Mouse (Mus musculus) CH12.LX (cell line): ENCODE results near the gene Ascl2. TPM values are rescaled to one million over a fixed set of nuclear protein-coding genes. Genes with fewer than 3 reads are reported as not detected.

ENCODE experiments used
- DNase-seq: peaks from one replicate; pipeline ENCODE4 v3.0.0-alpha.2; 2013; ENCODE audit errors: extremely low read depth
- H3K27ac ChIP-seq: 2 replicates; pipeline ENCODE4 v1.5.1; 2012; ENCODE audit warnings: low read depth, mild to moderate bottlenecking, control low read depth, moderate library complexity; ENCODE audit not compliant: insufficient read depth
- H3K27me3 ChIP-seq: replicated peaks from 2 replicates; pipeline ENCODE3; 2012; ENCODE audit warnings: inconsistent platforms
- H3K36me3 ChIP-seq, 2 experiments: replicated peaks in 1 of 2; 2 replicates each; pipeline versions ENCODE3 to v1.6.1; 2012; ENCODE audit warnings: inconsistent platforms in 1 of 2, low read length in 1 of 2, mild to moderate bottlenecking in 1 of 2, mixed read lengths in 1 of 2, moderate library complexity in 1 of 2; ENCODE audit not compliant: control insufficient read depth in 1 of 2, insufficient read depth in 1 of 2
- H3K4me1 ChIP-seq, 2 experiments: 2 replicates each; pipeline ENCODE4 v1.6.1; 2012; ENCODE audit warnings: inconsistent platforms in 1 of 2, moderate library complexity in 1 of 2; ENCODE audit not compliant: insufficient read depth in 2 of 2, control insufficient read depth in 1 of 2
- H3K4me2 ChIP-seq: 2 replicates; pipeline ENCODE4 v1.6.1; 2012; ENCODE audit warnings: low read depth, mild to moderate bottlenecking, control low read depth; ENCODE audit not compliant: poor library complexity, insufficient read depth, severe bottlenecking
- H3K4me3 ChIP-seq, 3 experiments: fragments of 150-350 bp in 1 of 3; sonication (generic) in 1 of 3; replicated peaks in 1 of 3; 2 replicates each; pipeline versions ENCODE3 to v1.5.1; 2011 to 2012; ENCODE audit warnings: low read depth in 2 of 3, low read length in 2 of 3, mild to moderate bottlenecking in 2 of 3, moderate library complexity in 2 of 3, control low read depth in 1 of 3, improper control_type of control experiment in 1 of 3, inconsistent platforms in 1 of 3, mixed read lengths in 1 of 3; ENCODE audit not compliant: poor library complexity in 1 of 3
- H3K79me2 ChIP-seq: replicated peaks from 2 replicates; pipeline ENCODE4 v1.6.1; 2012; ENCODE audit warnings: mild to moderate bottlenecking, moderate library complexity; ENCODE audit not compliant: control insufficient read depth, poor library complexity, insufficient read depth, severe bottlenecking; ENCODE audit errors: extremely low read depth
- H3K9ac ChIP-seq: 2 replicates; pipeline ENCODE4 v1.6.1; 2012; ENCODE audit warnings: low read depth, mild to moderate bottlenecking, control low read depth, moderate library complexity; ENCODE audit not compliant: insufficient read depth
- H3K9me3 ChIP-seq: replicated peaks from 2 replicates; pipeline ENCODE3; 2012; ENCODE audit warnings: low read length, inconsistent platforms, mixed read lengths
- BHLHE40 ChIP-seq: IDR thresholded peaks from 2 replicates; pipeline ENCODE4 v1.6.1; 2011; ENCODE audit warnings: mild to moderate bottlenecking, low read depth, low read length, improper control_type of control experiment
- CHD1 ChIP-seq: IDR thresholded peaks from 2 replicates; pipeline ENCODE4 v1.6.1; 2012; ENCODE audit warnings: low read depth, low read length, improper control_type of control experiment, inconsistent platforms
- CHD2 ChIP-seq: IDR thresholded peaks from 2 replicates; pipeline ENCODE4 v1.6.1; 2011; ENCODE audit warnings: low read length, improper control_type of control experiment
- CTCF ChIP-seq, 2 experiments: IDR thresholded peaks in 1 of 2; conservative IDR thresholded peaks in 1 of 2; 2 replicates each; pipeline ENCODE4 v1.5.1; 2011 to 2012; ENCODE audit warnings: low read depth in 2 of 2, low read length in 2 of 2, improper control_type of control experiment in 1 of 2, inconsistent platforms in 1 of 2, mild to moderate bottlenecking in 1 of 2, moderate library complexity in 1 of 2
- E2F4 ChIP-seq: IDR thresholded peaks from 2 replicates; pipeline ENCODE4 v1.6.1; 2011; ENCODE audit warnings: low read depth, low read length, improper control_type of control experiment; ENCODE audit not compliant: insufficient replicate concordance
- ELF1 ChIP-seq: IDR thresholded peaks from 2 replicates; pipeline ENCODE4 v1.6.1; 2014; ENCODE audit warnings: low read depth, mild to moderate bottlenecking, inconsistent platforms, low read length, improper control_type of control experiment
- EP300 ChIP-seq: IDR thresholded peaks from 2 replicates; pipeline ENCODE4 v1.6.1; 2011; ENCODE audit warnings: low read length, improper control_type of control experiment
- ETS1 ChIP-seq: conservative IDR thresholded peaks from 2 replicates; pipeline ENCODE4 v1.6.1; 2012; ENCODE audit warnings: low read depth, mild to moderate bottlenecking, inconsistent platforms, low read length, improper control_type of control experiment, moderate library complexity
- GABPA ChIP-seq: IDR thresholded peaks from 2 replicates; pipeline ENCODE4 v1.6.1; 2012; ENCODE audit warnings: low read depth, low read length, improper control_type of control experiment, inconsistent platforms; ENCODE audit not compliant: insufficient replicate concordance
- HCFC1 ChIP-seq: IDR thresholded peaks from 2 replicates; pipeline ENCODE4 v1.6.1; 2012; ENCODE audit warnings: low read depth, mild to moderate bottlenecking, inconsistent platforms, low read length, improper control_type of control experiment
- IRF4 ChIP-seq: IDR thresholded peaks from 2 replicates; pipeline ENCODE4 v1.6.1; 2014; ENCODE audit warnings: low read depth, mild to moderate bottlenecking, inconsistent platforms, low read length, improper control_type of control experiment
- JUN ChIP-seq: IDR thresholded peaks from 2 replicates; pipeline ENCODE4 v1.6.1; 2011; ENCODE audit warnings: low read depth, mild to moderate bottlenecking, low read length, improper control_type of control experiment, moderate library complexity; ENCODE audit not compliant: insufficient read depth
- JUND ChIP-seq: conservative IDR thresholded peaks from 2 replicates; pipeline ENCODE4 v1.6.1; 2011; ENCODE audit warnings: low read depth, low read length, improper control_type of control experiment
- KAT2A ChIP-seq: IDR thresholded peaks from 2 replicates; pipeline ENCODE4 v1.6.1; 2012; ENCODE audit warnings: low read length, improper control_type of control experiment, inconsistent platforms; ENCODE audit not compliant: insufficient replicate concordance
- MAFK ChIP-seq: IDR thresholded peaks from 2 replicates; pipeline ENCODE4 v1.6.1; 2011; ENCODE audit warnings: low read length, improper control_type of control experiment; ENCODE audit not compliant: insufficient replicate concordance
- MAX ChIP-seq: IDR thresholded peaks from 2 replicates; pipeline ENCODE4 v1.6.1; 2011; ENCODE audit warnings: low read length, improper control_type of control experiment
- MAZ ChIP-seq: IDR thresholded peaks from 2 replicates; pipeline ENCODE4 v1.6.1; 2012; ENCODE audit warnings: low read depth, mild to moderate bottlenecking, inconsistent platforms, low read length, improper control_type of control experiment, moderate library complexity
- MEF2A ChIP-seq: IDR thresholded peaks from 2 replicates; pipeline ENCODE4 v1.6.1; 2014; ENCODE audit warnings: low read depth, mild to moderate bottlenecking, inconsistent platforms, low read length, improper control_type of control experiment, borderline replicate concordance
- MXI1 ChIP-seq: IDR thresholded peaks from 2 replicates; pipeline ENCODE4 v1.6.1; 2011; ENCODE audit warnings: mild to moderate bottlenecking, low read depth, low read length, improper control_type of control experiment
- MYC ChIP-seq: IDR thresholded peaks from 2 replicates; pipeline ENCODE4 v1.6.1; 2011; ENCODE audit warnings: low read depth, mild to moderate bottlenecking, improper control_type of control experiment, low read length
- NELFE ChIP-seq: IDR thresholded peaks from 2 replicates; pipeline ENCODE4 v1.6.1; 2011; ENCODE audit warnings: low read depth, low read length, improper control_type of control experiment
- NRF1 ChIP-seq: IDR thresholded peaks from 2 replicates; pipeline ENCODE4 v1.6.1; 2014; ENCODE audit warnings: low read depth, mild to moderate bottlenecking, inconsistent platforms, low read length, improper control_type of control experiment, moderate library complexity
- PAX5 ChIP-seq: IDR thresholded peaks from 2 replicates; pipeline ENCODE4 v1.6.1; 2012; ENCODE audit warnings: low read length, inconsistent platforms, mixed read lengths
- POLR2A ChIP-seq: IDR thresholded peaks from 2 replicates; pipeline ENCODE4 v1.6.1; 2011; ENCODE audit warnings: low read depth, mild to moderate bottlenecking, improper control_type of control experiment, low read length
- POLR2AphosphoS2 ChIP-seq: IDR thresholded peaks from 2 replicates; pipeline ENCODE4 v1.6.1; 2011; ENCODE audit warnings: low read depth, low read length, improper control_type of control experiment
- RAD21 ChIP-seq: IDR thresholded peaks from 2 replicates; pipeline ENCODE4 v1.6.1; 2011; ENCODE audit warnings: low read depth, mild to moderate bottlenecking, low read length, improper control_type of control experiment, moderate library complexity
- RCOR1 ChIP-seq: conservative IDR thresholded peaks from 2 replicates; pipeline ENCODE4 v1.6.1; 2012; ENCODE audit warnings: low read depth, mild to moderate bottlenecking, inconsistent platforms, low read length, improper control_type of control experiment
- SIN3A ChIP-seq: IDR thresholded peaks from 2 replicates; pipeline ENCODE4 v1.6.1; 2012; ENCODE audit warnings: low read length, improper control_type of control experiment, inconsistent platforms
- SMC3 ChIP-seq: IDR thresholded peaks from 2 replicates; pipeline ENCODE4 v1.6.1; 2011; ENCODE audit warnings: low read depth, low read length, improper control_type of control experiment
- TBP ChIP-seq: conservative IDR thresholded peaks from 2 replicates; pipeline ENCODE4 v1.6.1; 2011; ENCODE audit warnings: low read depth, low read length, improper control_type of control experiment
- TCF12 ChIP-seq: IDR thresholded peaks from 2 replicates; pipeline ENCODE4 v1.6.1; 2014; ENCODE audit warnings: low read depth, mild to moderate bottlenecking, inconsistent platforms, low read length, improper control_type of control experiment
- UBTF ChIP-seq: IDR thresholded peaks from 2 replicates; pipeline ENCODE4 v1.6.1; 2012; ENCODE audit warnings: low read depth, mild to moderate bottlenecking, inconsistent platforms, low read length, improper control_type of control experiment, moderate library complexity
- USF1 ChIP-seq: IDR thresholded peaks from 2 replicates; pipeline ENCODE4 v1.6.1; 2014; ENCODE audit warnings: low read depth, mild to moderate bottlenecking, inconsistent platforms, low read length, improper control_type of control experiment
- USF2 ChIP-seq: conservative IDR thresholded peaks from 2 replicates; pipeline ENCODE4 v1.6.1; 2011; ENCODE audit warnings: low read depth, low read length, improper control_type of control experiment
- ZC3H11A ChIP-seq: IDR thresholded peaks from 2 replicates; pipeline ENCODE4 v1.6.1; 2012; ENCODE audit warnings: low read depth, mild to moderate bottlenecking, inconsistent platforms, low read length, improper control_type of control experiment
- ZKSCAN1 ChIP-seq: IDR thresholded peaks from 2 replicates; pipeline ENCODE4 v1.6.1; 2012; ENCODE audit warnings: low read depth, inconsistent platforms, low read length, improper control_type of control experiment, borderline replicate concordance
- ZMIZ1 ChIP-seq: IDR thresholded peaks from 2 replicates; pipeline ENCODE4 v1.6.1; 2012; ENCODE audit warnings: low read depth, mild to moderate bottlenecking, inconsistent platforms, low read length, improper control_type of control experiment
- ZNF384 ChIP-seq: IDR thresholded peaks from 2 replicates; pipeline ENCODE4 v1.6.1; 2012; ENCODE audit warnings: low read depth, low read length, improper control_type of control experiment, inconsistent platforms
- dilution Hi-C: fragments of 300-500 bp; cut with MboI; formaldehyde crosslinking; loops from 2 replicates; pipeline ENCODE4 v1.14.3; 2020; ENCODE audit warnings: low sequenced_read_pairs; ENCODE audit not compliant: extremely low pct_unique_long_range_greater_than_20kb, extremely low pct_ligation_motif_present
- in situ Hi-C: fragments of 300-500 bp; cut with MboI; formaldehyde crosslinking; loops from 3 replicates; pipeline ENCODE4 v1.14.3; 2019; ENCODE audit warnings: low sequenced_read_pairs, low pct_ligation_motif_present, low pct_unique_long_range_greater_than_20kb, mixed read lengths
- polyA plus RNA-seq: library from polyadenylated mRNA; unstranded; fragments of >175 nt; gene quantifications from 2 replicates; pipeline ENCODE4 v1.2.1, GENCODE M21; 2012; ENCODE audit warnings: low read depth; ENCODE audit not compliant: insufficient read length
- total RNA-seq, 2 experiments: library from RNA; depleted of rRNA; stranded (reverse); fragments of 300-350 nt in 1 of 2; fragments of >200 nt in 1 of 2; gene quantifications; 2 replicates each; pipeline ENCODE4 v1.2.3; 2012 to 2014

Gene Ascl2
- total and polyA plus RNA-seq, 3 experiments = not detected

GRCm38 (mm10) chr7:143004727-143005343 is 35.8 kb upstream of the Ascl2 start, which contains the start of gene Tspan32:
Tspan32 (plus strand) TSS chr7:143005046.
- peak; percentile 66 for TF ChIP-seq POLR2A
- no peak; the same call in 1 of the 2 replicates for TF ChIP-seq BHLHE40
- TF ChIP-seq MYC = 0 out of 2 replicates have a peak, but pooled peaks have one; percentile 15
- TF ChIP-seq E2F4 = no peak
- no peak for TF ChIP-seq ZNF384
- TF ChIP-seq NELFE = peak; percentile 57
- no peak for TF ChIP-seq KAT2A
- no peak for TF ChIP-seq TBP
- peak; percentile 90 for TF ChIP-seq MAZ
- TF ChIP-seq SMC3 = 0 out of 2 replicates have a peak, but pooled peaks have one; percentile 6
- TF ChIP-seq EP300 = 0 out of 2 replicates have a peak, but pooled peaks have one; percentile 4
- TF ChIP-seq MAFK = peak; percentile 38; the same call in 1 of the 2 replicates
- peak; percentile 67; the same call in 1 of the 2 replicates for TF ChIP-seq SIN3A
- TF ChIP-seq NRF1 = no peak
- no peak for TF ChIP-seq CHD2
- TF ChIP-seq ELF1 = 0 out of 2 replicates have a peak, but pooled peaks have one; percentile 41
- peak; percentile 55 for TF ChIP-seq TCF12
- no peak for TF ChIP-seq GABPA
- TF ChIP-seq USF2 = no peak
- TF ChIP-seq ZC3H11A = no peak
- 0 out of 4 replicates have a peak, but pooled peaks of 1 of the 2 experiments have one; percentile 5 for TF ChIP-seq CTCF (conservative IDR thresholded peaks at IDR 0.05 in 1 of 2, IDR thresholded peaks at IDR 0.05 in 1 of 2; ENCODE audit: low read depth in 2 of 2, low read length in 2 of 2)
- peak; percentile 24; the same call in 1 of the 2 replicates for TF ChIP-seq MAX
- TF ChIP-seq IRF4 = peak; percentile 60
- no peak for TF ChIP-seq PAX5
- TF ChIP-seq ETS1 = peak; percentile 26; the same call in 1 of the 2 replicates
- peak; percentile 43; the same call in 1 of the 2 replicates for TF ChIP-seq HCFC1
- TF ChIP-seq CHD1 = peak; percentile 23; the same call in 1 of the 2 replicates
- no peak for TF ChIP-seq POLR2AphosphoS2
- TF ChIP-seq ZKSCAN1 = no peak
- peak; percentile 60; the same call in 1 of the 2 replicates for TF ChIP-seq MEF2A
- no peak for TF ChIP-seq UBTF
- no peak for TF ChIP-seq USF1
- TF ChIP-seq RAD21 = no peak; the same call in 1 of the 2 replicates
- TF ChIP-seq ZMIZ1 = no peak; the same call in 1 of the 2 replicates
- TF ChIP-seq RCOR1 = peak; percentile 59; the same call in 1 of the 2 replicates
- no peak for TF ChIP-seq JUND
- no peak for TF ChIP-seq JUN
- TF ChIP-seq MXI1 = peak; percentile 98
- TF ChIP-seq, all 38 proteins: peak for 19
- in situ Hi-C loops = loop anchor here (5.0 to 25.0 kb wide), 2 partner anchors 62 to 543 kb away; partner anchors contain the start of genes Lsp1 and Tssc4
- dilution Hi-C loops = no loop called here
- DNase-seq = peak; percentile 87
- peak within 1 kb of the TSS; percentile 79 for H3K4me2 ChIP-seq
- H3K9ac ChIP-seq = peak within 1 kb of the TSS; percentile 72
- no peaks in the 10 kb centered on the region for H3K9me3 ChIP-seq
- H3K4me1 ChIP-seq = peaks cover 19 to 42% of the 10 kb centered on the region in 2 experiments
- H3K79me2 ChIP-seq = peaks cover 21% of the 10 kb centered on the region
- peak within 1 kb of the TSS; percentile 59 to 81 (median 74) for H3K4me3 ChIP-seq
- peak within 1 kb of the TSS; percentile 82 for H3K27ac ChIP-seq
- no peaks in the 10 kb centered on the region for H3K27me3 ChIP-seq
- peaks cover 0 to 9% of the 10 kb centered on the region in 2 experiments for H3K36me3 ChIP-seq
